In genomic region chr9:104035261-104036015, GRCm38 (mm10) we compare ENCODE assay signal across 9 mouse cellular contexts. TPM values are rescaled to one million over a fixed set of nuclear protein-coding genes. Genes with fewer than 3 reads are reported as not detected.
DNase-seq lines count a peak whose midpoint lies in the region; ATAC-seq lines count a peak whose summit lies in the region.
"Had no signal": no experiment of that assay in that cellular context is flagged by ENCODE, and none has a peak within 500 bp of the region (broad histone marks: within the 10 kb centered on the region; RNA-seq: fewer than 3 reads in every experiment).

No protein-coding gene starts in this region.

- H3K4me3 ChIP-seq in neural tube, embryonic 15.5 days (replicated peaks) = no peak overlapping the region

- peaks cover 6% of the 10 kb centered on the region for H3K4me1 ChIP-seq in neural tube, embryonic 15.5 days

- DNase-seq in neural tube, embryonic 10.5 days (ENCODE audit: extremely low spot score, low spot score) = peak; percentile 80
- DNase-seq in cerebellum, adult 9-11 months = peak; percentile 54
- DNase-seq in gastrocnemius, adult 18-20 months (ENCODE audit: low spot score) = peak; percentile 62
- peak; percentile 84 for DNase-seq in kidney, adult 18-20 months
- DNase-seq in left cerebral cortex, postnatal 4 days = peak; percentile 82
- peak; percentile 48 to 68 for DNase-seq in natural killer cell, adult 2 months (ENCODE audit: low spot score in 2 of 2)
- DNase-seq in telencephalon, adult 2 months (ENCODE audit: low read depth, low spot score) = peak; percentile 28

- H3K27ac ChIP-seq in neural tube, embryonic 15.5 days (replicated peaks) = no peak overlapping the region

- H3K27me3 ChIP-seq in neural tube, embryonic 15.5 days (replicated peaks) = no peaks in the 10 kb centered on the region

- intact Hi-C loops in left cerebral cortex, postnatal 4 days (cut with DNase I) = no loop called here

- no peaks in the 10 kb centered on the region for H3K9me3 ChIP-seq in neural tube, embryonic 15.5 days (replicated peaks)

- H3K36me3 ChIP-seq in neural tube, embryonic 15.5 days = peaks cover 28% of the 10 kb centered on the region

- WGBS in neural tube, embryonic 15.5 days = 49% methylated on average over 24 of the region's 24 CpGs

- no peak overlapping the region for H3K9ac ChIP-seq in neural tube, embryonic 15.5 days (replicated peaks)

- no peak for ATAC-seq in neural tube, embryonic 15.5 days (ENCODE audit: low FRiP score)

- H3K4me2 ChIP-seq in neural tube, embryonic 15.5 days = no peak overlapping the region; the same call in 1 of the 2 replicates

RNA-seq across cellular contexts. Expression of gene Gm28305, which starts 5.0 kb away (rescaled TPM):
- not detected in 2 replicates for polyA plus RNA-seq in neural tube, embryonic 15.5 days (2015; fragmentation: Nextera tagmentation; extraction: Ambion mirVana)
- total RNA-seq in gastrocnemius, adult 18-20 months (2021) = not detected
- not detected for total RNA-seq in left cerebral cortex, postnatal 4 days (2021)
- polyA plus RNA-seq: gonadal fat pad, adult 2 months had no signal

RNA-seq across cellular contexts. Expression of gene Uba5, which starts 27.5 kb away (rescaled TPM):
- polyA plus RNA-seq in neural tube, embryonic 15.5 days (2015; fragmentation: Nextera tagmentation; extraction: Ambion mirVana) = 64.3 and 68.0 TPM in 2 replicates
- total RNA-seq in gastrocnemius, adult 18-20 months (2021) = 10 to 100 TPM; 10.2 to 12.8 TPM
- 10 to 100 TPM; 47.4 to 49.4 TPM for total RNA-seq in left cerebral cortex, postnatal 4 days (2021)

RNA-seq across cellular contexts. Expression of gene Acad11, which starts 27.7 kb away (rescaled TPM):
- polyA plus RNA-seq in neural tube, embryonic 15.5 days (2015; fragmentation: Nextera tagmentation; extraction: Ambion mirVana) = 6.4 and 10.3 TPM in 2 replicates
- total RNA-seq in gastrocnemius, adult 18-20 months (2021) = 10 to 100 TPM; 48.3 to 51.8 TPM
- 1 to 10 TPM; 8.0 to 8.9 TPM for total RNA-seq in left cerebral cortex, postnatal 4 days (2021)

RNA-seq across cellular contexts. Expression of gene Nphp3, which starts 33.1 kb away (rescaled TPM):
- polyA plus RNA-seq in neural tube, embryonic 15.5 days (2015; fragmentation: Nextera tagmentation; extraction: Ambion mirVana) = 4.2 and 4.8 TPM in 2 replicates
- 1 to 10 TPM; 1.1 to 1.7 TPM for total RNA-seq in gastrocnemius, adult 18-20 months (2021)
- total RNA-seq in left cerebral cortex, postnatal 4 days (2021) = 10 to 100 TPM in 1 of 2 experiments, 1 to 10 TPM in 1; 8.9 to 10.0 TPM

Comparison
In these comparisons a context has a peak if more than half of its experiments do, and no peak if none do; other contexts are left out.
1. DNase-seq: peak in every context shown above with its lines; median percentile 84 in kidney, adult 18-20 months; 82 in left cerebral cortex, postnatal 4 days; 80 in neural tube, embryonic 10.5 days; 62 in gastrocnemius, adult 18-20 months; 58 in natural killer cell, adult 2 months; 54 in cerebellum, adult 9-11 months; 28 in telencephalon, adult 2 months.
2. RNA of gene Acad11, which starts 27.7 kb away (total RNA-seq): 48.3 to 51.8 TPM in gastrocnemius, adult 18-20 months; 8.0 to 8.9 TPM in left cerebral cortex, postnatal 4 days; every median in the first group is over 4 times any median in the second.